Mouse (Mus musculus): ENCODE measurements at regions not wholly inside any gene's neighbourhood (a gene's known extent, or its start where the extent isn't known, plus 50 kb on each side); places are given as distances from the start of the nearest gene placed in this dataset.

DNA sequence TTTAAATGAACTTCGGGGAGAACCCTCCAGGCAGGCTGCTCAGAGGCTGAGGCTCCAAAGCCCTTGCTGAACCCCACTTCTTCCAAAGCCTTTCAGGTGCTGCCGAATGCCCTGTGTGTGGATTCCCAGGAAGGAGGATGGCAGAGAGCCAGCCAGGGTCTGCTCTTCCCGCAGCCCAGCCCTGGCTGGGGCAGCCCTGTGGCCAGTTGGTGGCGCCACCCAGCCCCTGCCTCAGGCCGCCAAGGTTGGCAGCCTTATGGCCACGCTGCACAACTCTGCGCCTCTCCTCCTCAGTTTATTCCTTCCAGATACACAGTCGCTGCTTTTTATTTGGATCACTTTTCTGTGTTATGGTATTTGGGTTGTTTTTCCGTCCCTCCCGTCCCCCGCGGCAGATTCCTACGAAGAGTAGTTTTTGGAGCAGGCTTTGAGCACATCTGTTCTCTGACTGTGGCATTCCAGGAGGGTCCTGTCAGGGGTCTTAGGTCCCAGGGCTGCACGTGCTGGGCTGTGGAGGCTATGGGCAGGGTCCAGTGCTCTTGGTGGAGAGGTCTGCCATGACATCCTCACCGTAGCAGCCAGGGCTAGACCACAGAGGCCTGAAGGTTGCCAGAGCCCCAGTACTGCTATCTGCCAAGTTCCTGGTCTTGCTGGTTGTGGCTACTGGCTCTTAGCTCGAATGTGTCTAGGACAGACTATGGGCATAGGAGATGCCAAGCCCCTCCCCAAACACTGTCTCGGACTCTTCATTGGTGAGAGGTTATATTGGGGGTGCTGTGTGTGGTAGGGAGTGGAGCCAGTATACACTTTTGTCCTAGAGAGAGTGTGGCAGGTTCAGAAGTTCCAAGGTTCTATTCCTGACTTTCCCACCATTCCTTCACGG, 101.5 kb upstream of the Vps8 start:
- DNase-seq = peak; percentile 53 to 65

DNA sequence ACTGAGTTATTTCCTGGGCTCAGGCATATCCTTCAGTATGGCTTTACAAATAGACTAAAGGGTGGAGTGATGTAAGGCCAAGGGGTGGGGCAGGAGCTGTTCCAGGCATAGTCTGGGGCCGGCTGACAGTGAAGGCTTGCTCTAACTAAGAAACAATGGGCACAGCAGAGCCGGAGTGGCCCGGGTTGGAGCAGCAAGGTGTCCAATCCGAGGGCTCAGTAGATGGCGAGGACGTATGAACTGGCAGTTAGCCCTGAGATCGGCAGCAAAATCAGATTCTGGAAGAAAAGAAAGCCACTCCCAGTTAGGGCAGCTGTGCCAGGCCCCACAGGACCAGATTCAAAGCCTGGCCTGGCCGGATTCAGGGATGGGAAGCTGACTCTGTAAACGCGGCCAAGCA, 100.5 kb upstream of the Vps8 start:
- peak; percentile 75 to 86 for DNase-seq

DNA sequence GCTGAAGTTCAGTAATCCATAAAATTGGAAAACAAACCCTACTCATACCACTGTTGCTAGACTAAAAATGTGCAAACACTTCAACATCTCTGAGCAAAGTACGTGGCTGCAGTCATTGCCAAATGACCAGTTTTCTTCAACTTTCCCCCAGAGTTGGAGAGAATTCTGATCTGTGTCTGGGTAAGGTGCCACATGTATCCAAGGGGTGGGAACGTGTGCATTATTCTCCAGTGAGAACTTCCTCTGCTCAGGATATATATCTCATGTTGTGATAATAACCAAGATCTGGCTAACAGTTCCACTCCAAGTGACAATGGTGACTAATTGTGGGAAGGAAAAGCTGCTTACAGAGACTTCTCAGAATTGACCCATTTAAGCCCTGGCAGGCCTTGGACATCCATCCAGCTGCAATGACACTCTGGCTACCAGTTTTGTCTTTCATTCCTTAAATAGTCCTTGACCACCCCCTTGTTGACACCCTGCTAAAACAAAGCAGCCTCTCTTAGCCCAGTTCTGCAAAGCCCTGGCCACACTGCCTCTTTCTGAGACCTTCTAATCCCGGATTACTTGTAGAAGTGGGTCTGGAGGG, 99.4 kb upstream of the Vps8 start:
- no peak for DNase-seq

DNA sequence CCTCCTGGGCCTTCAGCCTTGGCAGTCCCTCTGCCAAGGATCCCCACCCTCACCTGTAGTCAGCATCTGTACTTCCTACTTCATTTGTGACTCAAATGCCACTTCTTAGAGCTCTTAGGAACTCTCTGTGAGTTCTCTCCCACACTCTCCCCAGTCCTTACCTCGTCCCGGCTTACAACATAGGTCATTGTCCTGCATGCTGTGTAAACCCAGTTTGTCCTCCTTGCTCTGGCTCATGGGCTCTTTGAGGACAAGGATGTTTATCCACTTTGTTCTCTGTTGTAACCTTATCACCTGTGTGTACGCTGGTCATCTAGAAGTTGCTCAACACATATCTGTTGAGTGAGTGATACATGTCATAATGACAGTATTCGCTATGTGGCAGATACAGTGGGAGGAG, 94.9 kb upstream of the Vps8 start:
- no peak for DNase-seq

DNA sequence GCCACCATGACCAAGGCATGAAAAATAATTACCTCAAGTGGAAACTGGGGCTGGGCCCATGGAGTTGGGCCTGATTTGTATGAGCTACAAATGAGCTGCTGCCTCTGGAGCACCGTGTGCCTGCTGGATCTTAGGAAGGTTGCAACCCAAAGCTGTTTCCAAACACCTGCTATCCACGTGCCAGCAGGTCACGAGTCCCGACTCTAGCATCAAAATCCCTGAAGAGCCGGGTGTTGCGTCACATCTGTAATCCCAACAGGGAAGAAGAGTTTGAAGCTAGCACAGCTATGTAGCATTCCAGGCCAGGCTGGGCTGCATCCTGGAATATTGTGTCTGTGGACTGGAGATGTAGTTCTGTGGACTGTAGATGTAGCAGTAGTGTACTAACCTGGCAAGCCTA, 93.7 kb upstream of the Vps8 start:
- DNase-seq = no peak

DNA sequence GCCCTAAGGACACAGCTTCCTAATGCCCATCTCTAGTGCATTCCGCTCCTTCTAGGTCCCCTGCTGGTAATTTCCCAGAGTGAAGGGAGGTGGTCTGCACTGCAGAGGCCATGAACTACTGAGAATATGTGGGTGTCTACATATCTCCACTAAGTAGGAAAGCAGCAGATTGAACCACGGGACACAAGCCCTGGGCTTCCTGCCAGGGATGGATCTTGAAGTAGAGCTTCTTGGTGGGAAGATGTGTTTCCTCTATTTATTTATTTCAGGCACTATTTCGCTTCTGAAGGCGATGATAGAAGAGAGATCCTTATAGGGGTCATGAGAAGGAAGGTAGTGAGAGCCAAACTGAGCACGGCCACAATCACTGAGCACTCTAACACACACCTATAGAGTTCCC, 91.7 kb upstream of the Vps8 start:
- peak in 1 of 2 experiments; percentile 51 for DNase-seq

DNA sequence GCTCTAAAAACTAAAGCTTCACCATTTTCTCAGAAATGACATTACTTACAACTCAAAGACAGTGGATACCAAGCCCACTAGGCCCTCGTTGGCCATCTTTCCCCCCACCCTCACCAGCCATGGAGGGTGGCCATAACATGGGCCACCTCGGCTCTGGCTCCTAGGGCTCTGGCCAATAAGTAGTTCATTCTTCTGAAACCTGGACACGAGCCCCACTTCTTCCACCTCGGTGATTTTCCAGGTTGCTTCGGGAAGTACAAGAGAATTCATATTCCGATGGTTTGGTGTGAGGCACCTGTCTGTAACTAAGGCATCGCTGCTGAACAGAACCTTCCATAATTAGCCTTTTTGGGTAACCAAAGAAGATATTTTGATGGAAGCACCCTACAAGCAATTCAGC, 90.5 kb upstream of the Vps8 start:
- peak in 1 of 2 experiments; percentile 17 for DNase-seq

DNA sequence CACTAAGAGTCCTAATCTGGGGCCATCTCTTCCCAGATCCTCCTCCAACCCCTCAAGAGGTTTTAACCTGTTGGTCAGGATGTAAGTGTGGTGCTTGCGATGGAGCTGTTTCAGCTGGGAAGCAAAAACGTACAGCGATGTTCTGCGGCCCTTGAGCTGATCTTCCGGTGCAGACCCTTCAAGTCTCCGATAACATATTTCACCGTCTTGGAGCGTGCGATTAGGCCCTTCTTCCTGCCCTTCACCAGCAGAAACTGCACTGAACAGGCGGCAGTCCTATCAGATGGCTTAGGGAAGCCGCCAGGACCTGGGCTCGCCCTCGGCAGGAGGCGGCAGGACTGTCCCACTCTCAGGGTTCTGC, 90.1 kb upstream of the Vps8 start:
- DNase-seq = no peak

DNA sequence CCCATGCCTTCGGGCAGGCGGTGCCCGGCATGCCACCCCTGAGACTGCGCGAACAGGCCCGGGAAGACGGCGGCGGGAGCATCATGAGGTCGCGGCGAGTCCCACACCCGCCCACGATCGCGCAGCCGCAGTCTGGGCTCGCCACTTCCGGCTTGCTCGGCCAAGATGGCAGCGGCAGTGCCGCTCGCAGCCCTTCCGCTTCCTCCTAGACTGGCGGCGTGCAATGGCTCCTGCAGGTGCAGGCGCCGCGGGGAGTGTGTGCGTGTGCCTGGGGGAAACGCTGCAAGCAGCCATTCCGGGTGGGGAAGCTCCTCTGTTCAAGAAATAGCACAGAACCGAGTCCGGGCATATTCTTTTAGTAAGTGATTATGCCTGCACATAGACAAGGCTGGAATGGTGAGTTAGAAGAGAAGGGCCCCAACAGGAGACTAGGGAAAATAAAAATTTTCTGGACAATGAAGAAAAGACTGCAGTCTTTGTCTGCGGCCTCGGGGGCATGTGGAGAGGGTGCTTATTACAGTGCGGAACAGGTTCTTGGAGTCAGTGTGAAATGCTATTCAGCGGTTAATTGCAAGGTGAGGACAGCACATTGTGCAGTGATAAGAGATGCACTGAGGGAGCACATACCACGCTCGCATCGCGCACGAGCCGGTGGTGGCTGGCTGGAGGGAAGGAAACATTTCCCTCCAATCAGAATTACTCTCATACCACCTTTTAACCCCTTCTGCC, 89.5 kb upstream of the Vps8 start:
- DNase-seq = peak; percentile 94 to 95

DNA sequence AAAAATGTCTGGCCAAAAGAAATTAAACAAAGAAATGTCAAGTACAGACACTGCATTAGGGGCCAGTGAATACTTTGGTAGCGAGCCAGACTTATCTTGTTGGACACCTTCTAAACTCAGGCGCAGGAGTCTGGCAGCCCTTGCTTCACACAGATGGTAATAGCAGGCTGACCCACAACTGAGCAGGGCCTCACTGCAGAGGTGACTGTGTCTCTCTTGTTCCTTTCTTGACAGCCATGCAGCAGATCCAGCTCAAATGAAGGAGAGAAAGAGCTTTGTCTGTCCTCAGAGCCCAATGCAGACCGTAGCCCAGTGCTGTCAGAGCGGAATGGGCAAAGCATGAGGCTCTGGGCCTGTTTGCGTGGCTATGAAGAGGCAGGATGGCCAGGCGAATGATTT, 83.9 kb upstream of the Vps8 start:
- peak; percentile 44 to 68 for DNase-seq

DNA sequence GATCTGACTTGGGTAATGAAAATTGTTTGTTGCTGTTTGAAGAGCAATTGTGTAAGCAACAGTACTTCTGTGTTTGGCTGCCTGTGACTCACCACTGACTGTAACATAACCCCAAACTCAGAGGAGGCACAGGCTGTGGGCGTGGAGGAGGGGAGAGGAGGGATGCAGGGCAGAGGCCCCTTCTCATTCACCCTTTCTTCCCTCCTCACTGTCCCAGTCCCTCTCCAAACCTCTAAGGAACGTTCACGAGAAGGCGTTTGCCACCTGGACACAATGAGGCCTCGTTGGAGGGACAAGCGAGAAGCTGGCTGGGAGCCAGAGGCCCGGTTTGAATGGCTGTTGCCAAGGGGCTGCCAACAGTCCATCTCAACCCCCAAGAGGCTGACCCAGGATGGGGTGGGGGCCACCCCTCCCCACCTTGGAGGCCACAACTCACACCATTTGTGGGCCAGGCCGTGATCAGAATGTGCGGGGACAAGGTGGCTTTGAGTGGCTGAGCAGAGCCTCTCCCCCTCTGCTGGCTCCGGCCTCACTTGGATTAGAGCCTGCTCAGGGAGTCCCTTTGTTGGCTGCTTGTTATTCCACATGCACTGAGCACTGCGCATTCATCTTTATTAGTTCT, 83.3 kb upstream of the Vps8 start:
- DNase-seq = peak; percentile 66 to 72

DNA sequence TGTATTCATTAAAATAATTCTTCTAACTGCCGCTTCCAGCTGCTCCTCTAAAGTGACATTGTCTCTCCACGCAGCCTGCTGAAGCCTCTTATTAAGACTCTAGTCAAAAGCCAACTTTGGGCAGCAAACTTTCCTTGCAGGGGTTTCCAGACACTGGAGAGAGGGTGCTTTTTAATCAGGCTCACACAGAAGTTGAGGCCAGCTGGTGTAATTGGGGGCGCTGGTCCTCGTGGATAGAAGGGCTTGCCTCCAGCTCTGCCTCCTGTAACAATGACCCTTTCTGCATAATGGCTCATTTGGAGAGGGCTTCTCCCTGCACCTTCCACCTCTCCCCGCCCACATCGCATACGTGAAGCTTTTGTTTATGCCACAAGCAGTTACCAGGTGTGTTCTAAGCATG, 82.8 kb upstream of the Vps8 start:
- DNase-seq = peak in 1 of 2 experiments; percentile 26

DNA sequence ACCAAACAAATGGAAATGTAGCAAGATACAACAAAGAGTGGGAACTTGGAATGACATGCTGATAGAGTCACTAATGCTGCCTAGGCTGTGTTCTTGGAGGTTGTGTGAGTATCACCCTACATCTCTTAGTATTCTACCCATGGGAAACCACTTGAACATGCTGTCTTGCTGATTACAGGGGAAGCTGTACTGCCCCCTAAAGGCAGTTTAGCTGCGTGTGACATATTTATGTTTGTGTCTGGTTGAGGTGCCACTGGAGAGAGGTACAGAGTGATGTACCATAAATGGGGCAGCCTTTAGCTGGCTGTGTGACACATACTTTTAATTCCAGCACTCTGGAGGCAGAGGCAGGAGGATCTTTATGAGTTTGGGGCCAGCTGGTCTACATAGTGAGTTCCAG, 73.0 kb upstream of the Vps8 start:
- DNase-seq = peak in 1 of 2 experiments; percentile 1

DNA sequence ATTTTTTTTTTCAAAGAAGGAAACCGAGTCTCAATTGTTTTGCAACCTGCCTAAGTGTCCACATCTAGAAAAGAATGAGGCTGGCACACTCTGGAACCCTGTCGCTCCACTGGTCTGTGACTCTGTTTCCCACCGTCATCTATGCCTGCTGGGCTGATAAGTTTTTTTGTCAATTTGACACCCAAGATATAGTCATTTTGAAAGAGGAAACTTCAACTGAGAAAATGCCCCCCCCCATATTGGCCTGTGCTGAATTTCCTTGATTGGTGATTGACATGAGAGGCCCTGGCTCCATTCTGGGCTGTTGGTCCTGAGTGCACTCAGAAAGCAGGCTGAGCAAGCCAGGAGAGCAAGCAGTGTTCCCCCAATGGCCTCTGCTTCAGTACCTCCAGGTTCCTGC, 71.6 kb upstream of the Vps8 start:
- no peak for DNase-seq

DNA sequence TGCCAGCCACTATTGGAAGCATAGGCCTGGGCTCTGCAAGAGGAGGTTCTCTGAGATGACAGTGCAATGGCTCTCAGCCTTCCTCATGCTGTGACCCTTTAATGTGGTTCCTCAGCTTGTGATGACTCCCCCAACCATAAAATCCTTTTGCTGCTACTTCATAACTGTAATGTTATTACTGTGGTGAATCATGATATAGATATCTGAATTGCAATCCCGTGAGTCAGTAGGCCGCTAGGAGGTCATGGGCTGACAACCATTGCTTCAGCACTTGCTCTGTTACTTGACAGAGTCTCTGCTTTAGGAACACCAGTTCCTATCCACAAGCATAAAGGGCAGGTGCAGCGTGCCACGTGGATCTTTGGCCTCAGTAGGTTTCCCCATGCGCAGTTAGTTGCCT, 69.8 kb upstream of the Vps8 start:
- no peak for DNase-seq

DNA sequence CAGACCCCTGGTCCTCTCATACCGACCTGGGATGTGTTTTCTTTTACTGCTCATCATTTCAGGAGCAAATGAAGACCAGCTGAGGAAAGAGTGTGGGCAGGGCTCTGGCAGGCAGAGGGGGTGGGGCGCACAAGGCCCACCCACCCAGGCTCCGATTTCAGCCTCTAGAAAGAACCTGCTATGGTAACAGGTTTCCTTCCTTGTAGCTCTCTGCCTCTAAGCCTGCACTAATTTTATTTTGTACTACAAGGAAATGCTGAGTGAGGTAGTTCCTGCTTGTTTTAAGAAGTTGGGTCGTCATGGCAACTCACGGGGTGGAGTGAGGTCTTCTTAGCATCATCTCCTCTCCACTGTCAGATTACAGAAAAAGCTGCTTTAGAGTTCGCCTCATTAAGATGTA, 69.4 kb upstream of the Vps8 start:
- DNase-seq = no peak

DNA sequence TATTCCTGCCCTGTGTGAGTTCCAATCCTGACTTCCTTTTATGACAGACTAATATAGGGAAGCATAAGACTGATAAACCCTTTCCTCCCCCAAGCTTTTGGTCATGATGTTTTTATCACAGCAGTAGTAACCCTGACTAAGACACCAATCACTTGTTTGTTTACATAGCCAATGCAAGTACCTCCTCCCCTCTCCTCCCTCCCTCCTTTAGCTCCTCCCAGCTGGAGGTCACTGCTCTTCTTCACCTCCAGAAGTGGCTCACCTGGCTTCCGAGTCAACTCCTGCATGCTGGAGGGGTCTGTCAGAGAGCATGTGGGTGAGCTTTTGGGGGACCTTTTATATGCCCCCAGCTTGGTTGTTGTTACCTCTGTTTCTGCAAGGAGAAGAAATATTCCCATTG, 67.3 kb upstream of the Vps8 start:
- DNase-seq = no peak

DNA sequence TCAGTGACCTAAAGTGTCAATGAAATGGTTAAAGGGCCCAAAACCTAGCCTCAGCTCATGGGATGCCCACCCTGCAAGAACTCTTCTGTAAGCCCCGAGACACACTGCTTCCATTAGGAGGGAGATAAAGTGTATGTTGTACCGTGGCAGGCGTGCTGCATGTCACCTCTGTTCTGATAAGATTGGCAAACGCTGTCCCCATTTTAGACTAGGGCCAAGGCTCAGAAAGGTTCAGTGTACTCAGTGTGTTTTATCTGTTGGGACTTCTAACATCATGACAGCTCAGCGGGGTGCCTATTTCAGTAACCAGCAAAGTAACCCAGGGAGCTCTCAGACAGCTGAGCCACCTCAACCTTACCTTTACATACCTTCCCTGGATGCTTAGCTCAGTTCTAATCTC, 65.5 kb upstream of the Vps8 start:
- DNase-seq = no peak

DNA sequence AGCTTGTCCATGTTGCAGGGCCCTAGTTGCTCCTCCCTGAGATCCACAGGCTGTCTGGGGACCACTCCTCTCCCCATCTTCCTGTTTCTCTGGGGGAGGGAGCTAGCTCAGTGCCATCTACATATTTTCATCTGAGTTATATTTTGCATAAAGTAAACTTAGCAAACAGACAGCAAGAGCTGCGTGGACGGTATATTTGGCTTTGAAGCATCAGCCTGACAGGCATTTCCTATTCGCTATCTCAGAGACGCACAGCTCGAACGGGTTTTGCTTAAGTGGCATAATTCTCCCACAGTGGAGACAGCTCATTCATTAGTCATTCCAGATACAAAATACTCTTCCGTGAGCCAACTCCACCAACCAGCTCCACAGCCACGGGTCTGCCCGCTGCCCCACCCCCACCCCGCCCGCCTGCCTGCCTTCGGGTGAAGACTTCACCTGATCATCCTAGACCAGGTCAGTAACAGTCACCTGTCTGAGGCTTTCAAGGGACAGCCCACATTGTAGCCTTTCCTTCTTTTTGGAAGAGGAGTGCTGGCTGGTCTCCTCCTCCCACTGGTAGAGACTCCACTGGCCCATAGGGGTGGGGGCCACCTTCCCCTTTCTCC, 64.5 kb upstream of the Vps8 start:
- DNase-seq = no peak

DNA sequence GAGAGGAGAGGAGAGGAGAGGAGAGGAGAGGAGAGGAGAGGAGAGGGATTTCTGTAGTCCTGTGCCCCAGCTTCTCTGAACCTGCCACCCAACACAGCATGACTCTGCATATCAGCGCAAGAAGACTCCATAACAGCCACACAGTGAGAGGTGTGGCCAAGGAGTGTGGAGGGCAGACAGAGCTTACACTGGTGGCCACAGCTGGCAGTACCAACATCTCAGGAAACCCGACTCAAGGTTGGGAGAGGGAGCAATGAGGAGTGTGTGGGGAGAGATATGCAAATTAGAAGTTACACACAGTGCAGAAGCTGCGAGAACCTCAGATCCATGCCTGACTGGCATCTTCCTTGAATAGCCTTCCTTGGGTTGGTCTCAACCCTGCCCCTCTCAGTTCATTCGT, 63.5 kb upstream of the Vps8 start:
- no peak for DNase-seq

DNA sequence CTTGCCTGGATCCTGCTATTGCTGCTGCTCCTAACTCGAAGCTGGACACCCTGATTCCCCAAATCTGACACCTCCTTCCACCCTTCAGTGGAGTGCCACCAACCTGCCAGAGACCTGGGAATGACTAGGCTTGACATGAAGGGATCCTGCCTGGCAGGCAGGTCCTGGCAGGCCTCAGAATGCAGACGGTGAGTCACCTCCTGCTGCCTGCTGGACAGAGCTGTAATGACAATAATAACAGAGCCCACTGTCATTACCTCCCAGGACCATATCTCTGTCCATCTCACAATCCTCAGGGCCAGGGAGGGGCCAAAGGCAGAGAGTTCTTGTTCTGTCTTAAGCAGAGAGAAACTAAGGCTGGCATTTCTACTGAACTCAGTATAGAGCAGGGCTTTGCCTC, 61.5 kb upstream of the Vps8 start:
- DNase-seq = no peak

DNA sequence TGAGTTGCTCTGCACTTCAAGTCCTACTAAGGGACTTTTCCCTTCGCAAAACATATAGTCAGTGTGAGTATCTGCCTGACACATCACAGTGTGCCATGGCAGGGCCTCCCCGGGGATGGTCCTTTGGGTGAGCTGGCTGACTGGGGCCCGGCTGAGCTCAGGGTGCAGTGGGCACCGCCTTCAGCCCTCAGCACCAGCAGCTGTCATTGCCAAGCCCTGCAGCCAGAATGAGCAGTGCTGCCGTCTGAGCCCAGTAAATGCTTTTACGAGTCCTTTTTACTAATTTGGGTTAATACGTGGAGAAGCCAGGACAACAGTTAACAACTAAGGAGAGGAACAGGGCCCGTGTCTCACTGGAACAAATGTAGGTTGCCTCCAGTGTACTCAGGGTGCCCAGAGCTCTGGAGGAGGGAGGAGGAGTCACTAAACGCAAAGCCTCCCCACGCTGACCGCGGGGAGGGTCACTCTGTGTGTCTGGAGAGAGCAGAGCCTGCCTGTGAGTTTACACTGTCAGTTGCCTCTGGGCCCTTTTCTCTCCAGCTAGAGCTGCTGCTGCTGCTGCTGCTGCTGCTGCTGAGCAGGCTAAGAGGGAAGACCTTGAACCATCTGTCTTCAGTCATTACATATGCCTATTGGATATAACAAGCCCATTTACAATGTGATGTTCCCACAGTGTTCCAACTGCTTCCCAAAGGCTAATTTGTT, 60.1 kb upstream of the Vps8 start:
- DNase-seq = no peak

DNA sequence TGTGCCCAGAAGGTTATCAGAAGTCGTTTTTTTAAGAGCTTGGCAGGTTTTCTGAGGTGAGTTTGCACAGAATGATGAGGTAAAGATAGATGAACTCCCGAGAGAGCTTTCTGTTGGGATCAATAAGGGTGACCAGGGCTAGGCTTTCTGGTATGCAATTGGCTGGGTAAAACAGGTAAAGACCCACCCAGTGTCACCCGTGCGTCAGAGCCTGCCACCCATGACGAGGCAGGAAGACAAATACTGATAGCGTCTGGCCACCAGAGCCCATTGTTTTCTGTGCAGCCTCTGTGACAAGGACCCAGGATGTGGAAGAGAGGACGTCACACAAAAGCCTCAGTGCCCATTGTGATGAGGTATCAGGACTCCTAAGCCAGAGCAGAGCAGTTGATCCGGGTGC, 58.0 kb upstream of the Vps8 start:
- DNase-seq = no peak
